15 mouse cellular contexts compared by ENCODE assay signal in genomic region chr7:113240438-113240837, GRCm38 (mm10). TPM values are rescaled to one million over a fixed set of nuclear protein-coding genes. Genes with fewer than 3 reads are reported as not detected.
DNase-seq lines count a peak whose midpoint lies in the region; ATAC-seq lines count a peak whose summit lies in the region.
"Had no signal": no experiment of that assay in that cellular context is flagged by ENCODE, and none has a peak within 500 bp of the region (broad histone marks: within the 10 kb centered on the region; RNA-seq: fewer than 3 reads in every experiment).

No protein-coding gene starts in this region.

- H3K9ac ChIP-seq in forebrain, embryonic 11.5 days (ENCODE audit: low read length): no peak overlapping the region
- H3K9ac ChIP-seq: forebrain, embryonic 13.5 days; hindbrain, embryonic 14.5 days; kidney, embryonic 15.5 days; midbrain, embryonic 12.5 days had no signal

- no peaks in the 10 kb centered on the region for H3K27me3 ChIP-seq in forebrain, embryonic 11.5 days (ENCODE audit: control insufficient read depth, insufficient read depth, low read length)
- H3K27me3 ChIP-seq: forebrain, embryonic 13.5 days; kidney, embryonic 15.5 days; midbrain, embryonic 12.5 days had no signal

- H3K4me2 ChIP-seq in forebrain, embryonic 11.5 days (ENCODE audit: low read depth, low read length, severe bottlenecking): no peak overlapping the region
- H3K4me2 ChIP-seq: forebrain, embryonic 13.5 days; hindbrain, embryonic 14.5 days; kidney, embryonic 15.5 days; midbrain, embryonic 12.5 days had no signal

- H3K9me3 ChIP-seq in forebrain, embryonic 11.5 days (ENCODE audit: control insufficient read depth, low read length): no peaks in the 10 kb centered on the region
- H3K9me3 ChIP-seq: forebrain, embryonic 13.5 days; G1E; kidney, embryonic 15.5 days; midbrain, embryonic 12.5 days had no signal

- no peak overlapping the region for H3K27ac ChIP-seq in forebrain, embryonic 11.5 days (ENCODE audit: low read depth, low read length)
- H3K27ac ChIP-seq: forebrain, embryonic 13.5 days; hindbrain, embryonic 14.5 days; kidney, embryonic 15.5 days; midbrain, embryonic 12.5 days had no signal

- H3K4me3 ChIP-seq in forebrain, embryonic 11.5 days (ENCODE audit: low read depth, low read length): no peak overlapping the region
- H3K4me3 ChIP-seq: forebrain, embryonic 13.5 days; kidney, embryonic 15.5 days; midbrain, embryonic 12.5 days had no signal

- H3K4me1 ChIP-seq in forebrain, embryonic 11.5 days (replicated peaks; ENCODE audit: control insufficient read depth, insufficient read depth, low read length): 0 out of 2 replicates have a peak, but pooled peaks cover 1% of the 10 kb centered on the region
- H3K4me1 ChIP-seq: midbrain, embryonic 12.5 days had no signal

- no peak for ATAC-seq in forebrain, embryonic 11.5 days (replicated peaks; ENCODE audit: low FRiP score)
- ATAC-seq: forebrain, embryonic 13.5 days had no signal

- H3K36me3 ChIP-seq in forebrain, embryonic 11.5 days (ENCODE audit: control insufficient read depth, insufficient read depth, low read length): no peaks in the 10 kb centered on the region
- H3K36me3 ChIP-seq: G1E; kidney, embryonic 15.5 days; midbrain, embryonic 12.5 days had no signal

- 83% methylated on average over 1 of the region's 1 CpGs for WGBS in forebrain, embryonic 11.5 days

- DNase-seq in heart, adult 18-20 months: peak; percentile 54 to 60
- no peak for DNase-seq in heart, postnatal 25 days (ENCODE audit: low spot score)
- peak; percentile 54 to 62 for DNase-seq in right cerebral cortex, postnatal 10 days (ENCODE audit: low spot score in 2 of 2)
- DNase-seq in right cerebral cortex, postnatal 25 days: no peak
- DNase-seq in lung, postnatal 14 days: peak; percentile 37
- no peak for DNase-seq in frontal cortex, postnatal 25 days (ENCODE audit: low spot score in 2 of 2)
- no peak for DNase-seq in ovary, postnatal 10 days (ENCODE audit: low spot score)
- no peak for DNase-seq in forebrain, embryonic 11.5 days (ENCODE audit: low spot score)
- DNase-seq: cerebellum, adult 9-11 months; gastrocnemius, postnatal 10 days had no signal

- intact Hi-C loops in heart, postnatal 25 days (cut with DNase I): no loop called here

RNA-seq across cellular contexts. Expression of gene Arntl, which starts 33.2 kb away (rescaled TPM):
- 10 to 100 TPM; 18.5 to 22.6 TPM for total RNA-seq in heart, adult 18-20 months (2021)
- 10 to 100 TPM in 1 of 2 experiments, 1 to 10 TPM in 1; 3.4 to 23.9 TPM for total RNA-seq in heart, postnatal 25 days (2021)
- polyA plus RNA-seq in forebrain, embryonic 11.5 days (2014; fragmentation: Nextera tagmentation; extraction: Ambion mirVana): 9.2 and 11.6 TPM in 2 replicates

Comparison
In these comparisons a context has a peak if more than half of its experiments do, and no peak if none do; other contexts are left out.
1. DNase-seq: peak in heart, adult 18-20 months (2 of 2), right cerebral cortex, postnatal 10 days (2 of 2) and lung, postnatal 14 days (single experiment); none in heart, postnatal 25 days (single experiment), right cerebral cortex, postnatal 25 days (single experiment), frontal cortex, postnatal 25 days (0 of 2), ovary, postnatal 10 days (single experiment) and forebrain, embryonic 11.5 days (single experiment).